Mouse (Mus musculus): ENCODE measurements around the gene Slc22a2.
"Not testable (repeated sequence)": the region's sequence is repeated elsewhere in the genome, so short reads cannot be mapped to it uniquely, and the experiment has no call there.

Slc22a2 gene

GRCm38 (mm10) chr17:12583991-12584390 lies at the start of gene Slc22a2:
Slc22a2 (plus strand) TSS chr17:12584132.
- DNase-seq (ENCODE audit: low read depth, low spot score): no peak

GRCm38 (mm10) chr17:12534353-12535145 lies 49.4 kb upstream of the Slc22a2 start:
- peak; percentile 83 for DNase-seq (ENCODE audit: low read depth, low spot score)

- DNase-seq (ENCODE audit: low read depth, low spot score): no peak
These were observed 21.7 kb upstream of the Slc22a2 start for GRCm38 (mm10) chr17:12562215-12562614.

GRCm38 (mm10) chr17:12564481-12565000 lies 19.4 kb upstream of the Slc22a2 start:
- DNase-seq (ENCODE audit: low read depth, low spot score): not testable (repeated sequence)

- DNase-seq (ENCODE audit: low read depth, low spot score): no peak
These were observed 18.5 kb upstream of the Slc22a2 start for GRCm38 (mm10) chr17:12565443-12565842.

GRCm38 (mm10) chr17:12571316-12571715 lies 12.6 kb upstream of the Slc22a2 start:
- no peak for DNase-seq (ENCODE audit: low read depth, low spot score)

- no peak for DNase-seq (ENCODE audit: low read depth, low spot score)
These were observed 11.9 kb upstream of the Slc22a2 start for GRCm38 (mm10) chr17:12571924-12572463.

- no peak for DNase-seq (ENCODE audit: low read depth, low spot score)
These were observed 8.5 kb upstream of the Slc22a2 start for GRCm38 (mm10) chr17:12575391-12575790.

GRCm38 (mm10) chr17:12577096-12577495 lies 6.8 kb upstream of the Slc22a2 start:
- DNase-seq (ENCODE audit: low read depth, low spot score): no peak

GRCm38 (mm10) chr17:12585366-12585765 lies 1.4 kb downstream of the Slc22a2 start:
- no peak for DNase-seq (ENCODE audit: low read depth, low spot score)

GRCm38 (mm10) chr17:12586966-12587365 lies 3.0 kb downstream of the Slc22a2 start:
- no peak for DNase-seq (ENCODE audit: low read depth, low spot score)

- no peak for DNase-seq (ENCODE audit: low read depth, low spot score)
These were observed 4.9 kb downstream of the Slc22a2 start for GRCm38 (mm10) chr17:12588801-12589247.

- no peak for DNase-seq (ENCODE audit: low read depth, low spot score)
These were observed 7.1 kb downstream of the Slc22a2 start for GRCm38 (mm10) chr17:12590911-12591625.

- no peak for DNase-seq (ENCODE audit: low read depth, low spot score)
These were observed 12.0 kb downstream of the Slc22a2 start for GRCm38 (mm10) chr17:12595846-12596515.

GRCm38 (mm10) chr17:12606634-12607033 lies 22.7 kb downstream of the Slc22a2 start:
- DNase-seq (ENCODE audit: low read depth, low spot score): no peak

- no peak for DNase-seq (ENCODE audit: low read depth, low spot score)
These were observed 23.3 kb downstream of the Slc22a2 start for GRCm38 (mm10) chr17:12607202-12607601.

- DNase-seq (ENCODE audit: low read depth, low spot score): no peak
These were observed 30.8 kb downstream of the Slc22a2 start for GRCm38 (mm10) chr17:12614511-12615385.

- no peak for DNase-seq (ENCODE audit: low read depth, low spot score)
These were observed 31.5 kb downstream of the Slc22a2 start for GRCm38 (mm10) chr17:12615429-12615828.

- DNase-seq (ENCODE audit: low read depth, low spot score): no peak
These were observed 35.7 kb downstream of the Slc22a2 start for GRCm38 (mm10) chr17:12619641-12620040.

- no peak for DNase-seq (ENCODE audit: low read depth, low spot score)
These were observed 44.1 kb downstream of the Slc22a2 start for GRCm38 (mm10) chr17:12627983-12628382.

Measured in mesoderm, embryonic 11.5 days (tissue).